Mouse (Mus musculus): ENCODE results near the gene Chchd3.

DNA sequence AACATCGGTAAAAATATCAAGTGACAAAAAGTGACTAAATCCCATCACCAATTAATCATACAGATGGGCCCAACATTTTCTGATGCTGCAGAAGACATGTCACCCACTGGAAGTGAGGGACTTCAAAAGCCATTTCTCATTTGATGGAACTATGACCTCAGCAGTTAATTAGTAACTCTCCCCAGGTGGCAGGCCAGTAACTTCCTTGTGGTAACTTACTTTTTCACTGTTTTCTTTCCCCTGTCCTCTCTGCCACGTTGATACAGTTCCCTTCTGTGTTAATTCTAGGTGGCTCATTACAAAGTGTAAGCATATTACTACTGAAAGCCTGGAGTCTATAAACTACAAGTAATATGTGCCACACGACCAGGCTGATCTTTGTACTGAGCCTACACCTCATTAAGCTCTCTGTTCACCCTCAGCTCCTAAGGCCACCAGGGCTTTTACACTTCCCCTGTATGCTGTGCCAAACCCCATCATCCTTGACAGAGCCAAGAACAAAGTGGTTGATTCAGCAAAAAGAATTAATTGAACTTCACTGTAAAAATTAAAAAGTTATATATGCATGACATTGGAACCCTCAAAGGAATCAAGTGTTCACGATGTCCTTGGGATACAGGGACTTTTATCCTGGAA lies 171.0 kb downstream of the Chchd3 start:
- TF ChIP-seq POLR2A (IDR thresholded peaks at IDR 0.05; ENCODE audit: insufficient read depth, low read depth, low read length): no peak
- TF ChIP-seq CTCF (IDR thresholded peaks at IDR 0.05; ENCODE audit: insufficient read depth, low read depth, low read length): no peak
